Mouse (Mus musculus) kidney, adult 2 months (tissue): ENCODE measurements around the gene Foxo3. TPM values are rescaled to one million over a fixed set of nuclear protein-coding genes. Genes with fewer than 3 reads are reported as not detected.

ENCODE experiments used
- DNase-seq: peaks from one replicate; pipeline ENCODE4 v3.0.0; 2021
- H3K27ac ChIP-seq: fragments of 200-500 bp; 2 replicates; pipeline ENCODE4 v1.5.1; 2012; ENCODE audit warnings: low read depth, low read length, control low read depth, inconsistent platforms; ENCODE audit not compliant: insufficient read depth
- H3K27me3 ChIP-seq: fragments of 200-500 bp; replicated peaks from 2 replicates; pipeline ENCODE4 v1.6.1; 2012; ENCODE audit warnings: mild to moderate bottlenecking, moderate library complexity, low read length, inconsistent platforms; ENCODE audit not compliant: control insufficient read depth, insufficient read depth
- H3K36me3 ChIP-seq: fragments of 200-500 bp; 2 replicates; pipeline ENCODE4 v1.6.1; 2012; ENCODE audit warnings: mild to moderate bottlenecking, moderate library complexity, low read length, inconsistent platforms; ENCODE audit not compliant: control insufficient read depth, insufficient read depth
- H3K4me1 ChIP-seq: fragments of 200-500 bp; 2 replicates; pipeline ENCODE4 v1.6.1; 2011; ENCODE audit warnings: low read length; ENCODE audit not compliant: control insufficient read depth, insufficient read depth
- H3K4me3 ChIP-seq: fragments of 200-500 bp; 2 replicates; pipeline ENCODE4 v1.5.1; 2011; ENCODE audit warnings: mild to moderate bottlenecking, low read depth, low read length, control low read depth; ENCODE audit not compliant: insufficient read depth
- CTCF ChIP-seq: fragments of 200-500 bp; conservative IDR thresholded peaks from 2 replicates; pipeline ENCODE4 v1.5.1; 2011; ENCODE audit warnings: low read depth, mild to moderate bottlenecking, control low read depth, low read length, moderate library complexity, mixed read lengths; ENCODE audit not compliant: insufficient read depth, insufficient read length
- POLR2A ChIP-seq: fragments of 200-500 bp; IDR thresholded peaks from one replicate; pipeline ENCODE4 v1.6.1; 2011; ENCODE audit warnings: low read depth, low read length, control low read depth
- WGBS: fragments of 180-500 bp; shearing (Covaris S2); methylation state at CpG from one replicate; pipeline ENCODE4 v1.1.7; 2018; 5-methylcytosine and 5-hydroxymethylcytosine counted together
- polyA plus RNA-seq: library from polyadenylated mRNA; depleted of rRNA; stranded (reverse); fragments of >200 nt; gene quantifications from 2 replicates; pipeline ENCODE4 v1.2.3, GENCODE M21; 2012

Foxo3 gene
- polyA plus RNA-seq, 1 experiment = 29.2 TPM

DNA sequence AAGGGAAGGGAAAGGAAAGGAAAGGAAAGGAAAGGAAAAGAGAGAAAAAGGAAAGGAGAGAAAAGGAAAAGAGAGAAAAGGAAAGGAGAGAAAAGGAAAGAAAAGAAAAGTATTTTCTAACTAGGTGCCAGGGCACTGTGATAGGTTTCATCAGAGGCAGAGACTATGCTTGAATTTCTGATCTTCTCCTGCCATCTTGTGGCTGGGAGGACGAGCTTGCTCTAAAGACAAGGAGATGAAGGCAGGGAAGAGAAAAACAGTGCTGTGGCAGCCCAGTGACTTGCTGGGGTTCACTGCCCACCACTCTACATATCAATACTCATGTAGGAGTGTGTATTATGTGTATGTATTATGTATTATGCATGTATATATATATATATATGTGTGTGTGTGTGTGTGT lies 18.5 kb upstream of the Foxo3 start:
- Histone ChIP-seq H3K4me3 (no peak overlapping the region), H3K4me1 (no peaks in the 10 kb centered on the region), H3K27me3 (no peaks in the 10 kb centered on the region), H3K36me3 (no peaks in the 10 kb centered on the region), H3K27ac (no peak overlapping the region)
- TF ChIP-seq POLR2A (no peak), CTCF (peak; percentile 82)
- WGBS = 0% methylated on average over 1 of the region's 1 CpGs
- DNase-seq = peak; percentile 51

DNA sequence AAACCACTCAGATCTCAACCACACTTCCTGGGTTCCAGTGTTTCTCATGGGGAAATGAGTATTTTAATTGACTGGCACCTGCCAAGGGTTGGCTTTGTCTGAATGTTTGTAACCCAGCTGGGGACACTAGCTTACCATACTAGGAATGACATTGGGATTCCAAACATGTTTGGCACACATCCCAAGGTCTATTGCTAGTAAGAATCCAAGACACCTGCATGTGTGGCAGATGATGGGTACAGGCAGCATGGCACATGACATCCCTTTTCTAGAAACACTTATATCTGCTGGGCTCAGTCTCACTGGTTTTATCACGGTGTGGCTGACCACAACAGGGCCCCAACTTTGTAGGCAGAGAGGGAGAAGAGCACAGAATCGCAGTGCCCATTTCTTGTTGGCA lies 17.8 kb upstream of the Foxo3 start:
- Histone ChIP-seq H3K27me3 (no peaks in the 10 kb centered on the region), H3K36me3 (no peaks in the 10 kb centered on the region), H3K4me1 (no peaks in the 10 kb centered on the region), H3K4me3 (no peak overlapping the region), H3K27ac (no peak overlapping the region)
- DNase-seq = peak; percentile 33
- TF ChIP-seq CTCF = no peak
- no peak for TF ChIP-seq POLR2A
- WGBS = 61% methylated on average over 2 of the region's 2 CpGs

DNA sequence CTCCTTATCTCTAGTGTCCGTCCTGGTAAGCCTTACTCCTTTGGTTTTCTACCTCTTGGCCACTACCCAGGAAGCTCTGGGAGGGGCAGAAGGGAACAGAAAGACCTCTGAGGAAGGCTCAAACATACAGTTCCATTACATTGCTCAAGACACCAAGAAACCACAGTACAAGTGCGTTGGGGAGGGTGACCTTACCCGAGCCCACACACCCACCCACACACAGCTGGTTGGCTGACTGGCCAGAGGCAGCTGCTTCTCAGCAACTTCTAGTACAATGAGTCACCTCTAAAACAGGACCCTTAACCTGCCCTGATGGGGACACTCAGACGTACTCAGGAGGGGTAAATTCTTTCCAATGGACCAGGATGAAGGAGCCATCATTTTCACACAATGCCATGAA lies 17.3 kb upstream of the Foxo3 start:
- DNase-seq = no peak
- WGBS = 55% methylated on average over 4 of the region's 4 CpGs
- H3K4me3 ChIP-seq = no peak overlapping the region
- no peaks in the 10 kb centered on the region for H3K27me3 ChIP-seq
- H3K27ac ChIP-seq = no peak overlapping the region
- H3K4me1 ChIP-seq = no peaks in the 10 kb centered on the region
- no peaks in the 10 kb centered on the region for H3K36me3 ChIP-seq
- TF ChIP-seq CTCF = no peak
- no peak for TF ChIP-seq POLR2A

DNA sequence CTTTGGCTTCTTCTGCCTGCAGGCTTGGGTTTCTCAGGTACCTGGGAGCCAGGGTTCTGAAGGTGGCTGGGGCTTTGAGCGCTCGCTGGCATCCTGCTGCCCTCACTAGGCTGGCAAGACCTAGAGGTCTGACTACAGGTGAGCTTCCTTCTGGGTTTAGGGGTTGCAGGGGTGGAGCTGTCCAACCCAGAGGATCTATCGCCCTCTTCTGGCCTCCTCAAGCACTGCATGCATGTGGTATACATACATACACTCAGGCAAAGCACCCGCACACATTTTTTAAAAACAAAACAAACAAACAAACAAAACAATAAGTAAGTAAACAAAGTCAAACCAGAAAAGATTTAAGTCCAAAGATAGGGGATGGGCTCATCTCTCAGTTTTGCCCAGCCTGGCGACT lies 14.8 kb upstream of the Foxo3 start:
- H3K4me1 ChIP-seq = no peaks in the 10 kb centered on the region
- DNase-seq = peak; percentile 67
- TF ChIP-seq POLR2A = no peak
- peak; percentile 83 for TF ChIP-seq CTCF
- WGBS = 68% methylated on average over 5 of the region's 5 CpGs
- no peaks in the 10 kb centered on the region for H3K36me3 ChIP-seq
- H3K4me3 ChIP-seq = no peak overlapping the region
- no peak overlapping the region for H3K27ac ChIP-seq
- H3K27me3 ChIP-seq = no peaks in the 10 kb centered on the region

DNA sequence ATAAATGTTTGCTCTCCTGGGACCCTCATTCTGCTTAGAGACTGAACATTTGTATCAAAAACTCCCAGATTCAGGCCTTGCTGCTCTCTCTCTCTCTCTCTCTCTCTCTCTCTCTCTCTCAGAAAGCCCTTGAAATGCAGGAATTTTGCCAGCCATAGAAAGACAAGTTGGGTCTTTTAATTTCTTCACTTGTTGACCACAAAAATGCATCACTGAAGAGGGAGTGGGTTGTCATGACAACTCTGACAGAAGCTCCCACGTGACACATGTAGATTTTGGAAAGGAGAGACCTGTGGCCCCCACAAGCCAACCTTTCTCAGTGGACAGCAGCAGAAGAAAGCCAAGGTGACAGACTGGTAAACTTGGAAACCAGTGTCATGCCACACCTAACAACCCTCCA lies 11.1 kb upstream of the Foxo3 start:
- WGBS = 81% methylated on average over 1 of the region's 1 CpGs
- Histone ChIP-seq H3K27me3 (no peaks in the 10 kb centered on the region), H3K36me3 (no peaks in the 10 kb centered on the region), H3K27ac (no peak overlapping the region), H3K4me1 (no peaks in the 10 kb centered on the region), H3K4me3 (no peak overlapping the region)
- TF ChIP-seq CTCF (no peak), POLR2A (no peak)
- DNase-seq = no peak

DNA sequence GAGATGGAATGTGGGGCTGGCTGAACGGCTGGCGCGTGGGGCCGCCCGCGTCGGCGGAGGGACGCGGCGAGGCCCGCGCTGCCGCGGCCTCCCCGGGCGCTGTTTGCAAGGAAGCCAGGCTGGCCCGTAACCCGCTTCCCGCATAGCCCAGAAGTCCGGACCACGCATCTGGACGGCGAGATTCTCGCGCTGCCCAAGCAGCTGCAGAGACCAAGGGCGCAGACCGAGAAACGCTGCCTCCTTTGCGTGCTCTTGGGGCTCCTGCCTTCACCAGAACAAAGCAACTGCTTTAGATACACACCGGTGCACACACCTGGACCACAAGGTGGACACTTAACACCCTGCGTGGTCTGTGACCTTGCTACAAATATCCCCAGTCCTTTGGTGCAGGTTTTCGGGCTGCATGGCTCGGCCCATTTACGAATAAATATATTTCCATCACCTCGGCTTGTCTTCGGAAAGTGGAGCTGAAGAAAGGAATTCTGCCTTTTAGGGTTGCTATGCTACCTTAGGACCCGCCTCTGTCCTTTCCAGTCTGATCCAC lies 1.8 kb upstream of the Foxo3 start:
- Histone ChIP-seq H3K36me3 (peaks cover 3% of the 10 kb centered on the region), H3K4me3 (peak overlapping the region; percentile 71), H3K4me1 (peaks cover 13% of the 10 kb centered on the region; the same call in 1 of the 2 replicates), H3K27ac (peak overlapping the region; percentile 99), H3K27me3 (no peaks in the 10 kb centered on the region)
- no peak for DNase-seq
- TF ChIP-seq POLR2A (no peak), CTCF (no peak)
- 2% methylated on average over 38 of the region's 38 CpGs for WGBS

DNA sequence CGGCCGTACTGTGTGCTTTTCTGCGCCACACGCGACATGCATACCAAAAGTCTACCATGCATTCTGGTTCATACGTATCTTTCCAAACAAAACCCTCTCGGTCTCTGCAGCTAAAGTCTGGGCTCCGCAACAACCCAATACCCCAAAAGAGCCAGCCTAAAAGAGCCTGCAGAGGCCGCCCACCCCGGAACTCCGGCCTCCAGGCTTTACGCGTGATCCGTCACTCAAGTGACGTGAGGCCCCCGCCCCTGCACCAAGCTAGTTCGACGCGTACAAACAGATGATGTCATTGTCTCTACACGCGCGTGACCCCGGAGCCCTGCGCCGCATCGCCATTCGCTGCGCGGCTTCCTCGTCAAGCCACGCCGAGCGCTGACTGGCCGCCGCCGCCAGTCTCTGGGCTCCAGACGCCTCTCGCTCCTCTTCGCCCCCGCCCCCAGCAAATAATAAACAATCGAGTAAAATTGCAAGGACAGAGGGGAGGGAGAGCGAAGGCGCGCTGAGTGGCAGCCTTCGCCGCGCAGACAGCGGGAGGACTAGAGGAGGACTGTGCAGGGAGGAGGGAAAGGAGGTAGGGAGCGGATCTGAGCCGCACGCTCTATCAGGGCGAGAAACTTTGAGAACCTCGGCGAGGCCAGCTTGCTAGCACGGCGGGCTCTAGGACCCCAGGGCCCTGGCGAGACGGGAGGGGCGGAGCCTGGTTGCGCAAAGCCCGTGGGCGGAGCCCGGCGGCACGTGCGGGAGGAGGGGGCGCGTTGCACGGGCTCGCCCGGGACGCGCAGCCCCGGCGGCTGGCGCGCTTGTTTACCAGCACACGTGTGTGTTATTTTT lies 1.1 kb upstream of the Foxo3 start:
- Histone ChIP-seq H3K4me3 (peak overlapping the region; percentile 97), H3K36me3 (peaks cover 3% of the 10 kb centered on the region), H3K27ac (peak overlapping the region; percentile 99), H3K27me3 (no peaks in the 10 kb centered on the region), H3K4me1 (peaks cover 13% of the 10 kb centered on the region; the same call in 1 of the 2 replicates)
- no peak for TF ChIP-seq POLR2A
- no peak for TF ChIP-seq CTCF
- DNase-seq = peak; percentile 99
- WGBS = under 1% methylated on average over 78 of the region's 78 CpGs
